Mouse (Mus musculus) spleen, postnatal 14 days (tissue): ENCODE measurements around the gene Myo1d.
A peak's percentile ranks its signal among the peaks of the same experiment; 100 is the strongest.
"Not testable (repeated sequence)": the region's sequence is repeated elsewhere in the genome, so short reads cannot be mapped to it uniquely, and the experiment has no call there.

Experiments
- DNase-seq, 2 experiments: peaks; one replicate each; pipeline ENCODE4 v3.0.0; 2021 to 2022; ENCODE audit warnings: low spot score in 2 of 2

Myo1d gene

GRCm38 (mm10) chr11:80481409-80482050 lies 298.3 kb downstream of the Myo1d start:
- no peak for DNase-seq

- DNase-seq: no peak
These were observed 299.6 kb downstream of the Myo1d start for GRCm38 (mm10) chr11:80479906-80480866.

- no peak for DNase-seq
These were observed 300.4 kb downstream of the Myo1d start for GRCm38 (mm10) chr11:80479425-80479824.

GRCm38 (mm10) chr11:80478694-80479412 lies 301.0 kb downstream of the Myo1d start:
- no peak for DNase-seq

GRCm38 (mm10) chr11:80477341-80478199 lies 302.3 kb downstream of the Myo1d start:
- no peak for DNase-seq

- DNase-seq: peak; percentile 62 to 75
These were observed 303.3 kb downstream of the Myo1d start, which contains the start of gene Cdk5r1 for GRCm38 (mm10) chr11:80476222-80477189. Gene Cdk5r1 (plus strand): TSS chr11:80477023.

- DNase-seq: no peak
These were observed 304.3 kb downstream of the Myo1d start for GRCm38 (mm10) chr11:80475544-80475943.

- DNase-seq: no peak
These were observed 305.0 kb downstream of the Myo1d start for GRCm38 (mm10) chr11:80474846-80475245.

- DNase-seq: no peak
These were observed 305.6 kb downstream of the Myo1d start for GRCm38 (mm10) chr11:80474175-80474691.

- DNase-seq: no peak
These were observed 307.8 kb downstream of the Myo1d start for GRCm38 (mm10) chr11:80471836-80472605.

- DNase-seq: not testable (repeated sequence)
These were observed 316.2 kb downstream of the Myo1d start for GRCm38 (mm10) chr11:80463605-80464130.

GRCm38 (mm10) chr11:80453198-80453597 lies 326.6 kb downstream of the Myo1d start:
- no peak for DNase-seq

GRCm38 (mm10) chr11:80452242-80452641 lies 327.6 kb downstream of the Myo1d start:
- DNase-seq: no peak

GRCm38 (mm10) chr11:80449859-80450258 lies 330.0 kb downstream of the Myo1d start:
- no peak for DNase-seq

GRCm38 (mm10) chr11:80446916-80447315 lies 332.9 kb downstream of the Myo1d start:
- DNase-seq: no peak
